Mouse (Mus musculus): ENCODE data around the gene Hsf2bp.

The Hsf2bp gene

DNA sequence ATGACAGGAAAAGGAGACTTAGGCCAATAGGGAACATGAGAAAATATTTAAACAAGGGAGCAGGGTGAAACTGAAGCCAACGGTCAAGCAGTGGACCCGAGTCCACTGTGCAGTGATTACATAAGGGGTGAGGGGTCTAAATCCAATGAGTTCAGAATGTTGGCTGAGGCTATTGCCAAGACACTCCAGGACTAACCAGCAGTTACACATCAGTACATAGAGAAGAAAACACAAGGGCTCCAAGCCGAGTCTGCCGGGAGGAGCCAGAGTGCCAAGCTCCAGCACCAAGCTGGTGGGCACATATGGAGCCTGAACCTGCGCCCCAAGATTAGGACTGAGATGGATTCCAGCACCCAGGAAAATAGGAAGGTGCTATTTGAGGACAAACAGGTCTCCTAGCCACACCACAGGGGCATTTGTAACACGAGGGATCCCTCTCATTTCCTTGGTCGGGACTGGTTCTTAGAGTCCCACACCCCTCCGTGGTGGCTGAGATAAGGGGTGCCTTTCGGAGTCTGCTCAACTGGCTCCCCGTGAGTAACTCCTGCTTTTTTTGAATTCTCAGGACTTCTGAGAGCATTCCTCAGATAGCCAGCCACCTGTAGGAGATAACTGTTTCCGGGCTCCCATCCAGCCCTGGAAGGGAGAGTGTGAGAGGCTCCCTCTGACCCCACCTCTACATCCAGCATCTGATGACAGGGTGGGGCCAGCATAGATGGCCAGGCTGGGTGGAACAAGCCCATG is 134.5 kb downstream of the Hsf2bp start:
- DNase-seq: no peak

DNA sequence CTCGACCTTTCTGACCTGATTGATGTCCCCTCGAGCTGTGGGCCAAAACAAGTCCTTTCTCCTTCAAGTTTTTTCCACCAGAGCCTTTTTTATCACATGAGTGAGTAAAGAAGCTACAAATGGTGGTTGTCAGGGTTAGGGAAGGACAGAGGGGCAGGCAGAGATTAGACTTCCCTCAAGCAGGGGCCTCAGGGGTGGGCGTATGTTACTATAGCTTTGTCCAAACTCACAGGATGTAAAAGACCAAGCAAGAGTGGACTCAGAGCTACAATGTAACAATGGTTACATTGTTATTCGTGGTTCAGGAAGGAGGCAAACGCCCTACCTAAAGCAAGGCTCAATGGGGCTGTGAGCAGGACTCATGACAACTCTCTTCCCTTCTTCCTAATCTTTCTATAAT is 137.2 kb downstream of the Hsf2bp start:
- DNase-seq: no peak

DNA sequence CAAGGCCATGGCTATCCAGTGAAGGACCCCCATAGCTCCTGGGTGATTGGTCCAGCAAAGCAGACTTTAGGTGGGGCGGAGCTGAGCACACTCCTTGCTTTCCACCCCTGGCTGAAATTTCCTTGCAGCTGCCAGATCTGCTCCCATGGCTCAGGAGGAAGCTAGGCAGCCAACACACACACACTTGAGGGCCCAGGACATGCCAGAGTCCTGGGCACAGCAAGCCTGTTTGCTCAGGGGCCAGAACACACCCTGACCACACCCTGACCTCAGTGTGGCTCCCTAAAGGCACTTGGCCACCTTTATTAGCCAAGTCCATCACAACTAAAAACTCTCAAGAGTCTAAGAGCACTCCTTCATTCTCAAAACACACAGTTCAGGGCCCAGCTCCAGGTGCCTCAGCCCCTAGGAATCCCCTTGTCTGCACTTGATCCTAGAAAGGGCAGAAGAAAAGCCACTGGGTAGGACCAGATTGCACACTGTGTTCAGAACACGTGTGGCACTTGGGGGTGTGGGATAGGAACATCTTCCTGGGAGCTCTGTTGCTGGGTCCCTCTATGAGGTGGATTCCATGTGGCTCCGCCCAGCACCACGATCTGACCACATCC is 138.9 kb downstream of the Hsf2bp start:
- peak; percentile 1 for DNase-seq

DNA sequence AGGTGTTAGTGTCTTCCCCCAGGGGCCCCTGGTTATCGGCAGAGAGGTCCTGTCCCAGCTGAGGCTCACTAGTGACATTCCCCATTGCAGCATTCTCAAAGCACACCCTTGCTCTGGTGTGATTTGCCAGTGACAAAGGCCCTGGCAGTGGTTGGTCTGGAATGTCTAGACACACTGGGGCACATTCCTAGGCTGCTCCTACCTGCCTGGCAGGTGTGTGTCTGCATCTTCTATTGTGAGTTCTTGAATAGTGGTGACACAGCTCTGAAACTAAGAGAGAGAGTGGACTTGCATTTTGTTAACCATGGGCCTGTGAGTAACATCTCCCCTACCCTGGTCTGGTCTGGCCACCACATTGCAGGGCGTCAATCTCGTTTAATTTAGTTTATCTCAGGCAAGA is 139.4 kb downstream of the Hsf2bp start:
- DNase-seq: no peak

DNA sequence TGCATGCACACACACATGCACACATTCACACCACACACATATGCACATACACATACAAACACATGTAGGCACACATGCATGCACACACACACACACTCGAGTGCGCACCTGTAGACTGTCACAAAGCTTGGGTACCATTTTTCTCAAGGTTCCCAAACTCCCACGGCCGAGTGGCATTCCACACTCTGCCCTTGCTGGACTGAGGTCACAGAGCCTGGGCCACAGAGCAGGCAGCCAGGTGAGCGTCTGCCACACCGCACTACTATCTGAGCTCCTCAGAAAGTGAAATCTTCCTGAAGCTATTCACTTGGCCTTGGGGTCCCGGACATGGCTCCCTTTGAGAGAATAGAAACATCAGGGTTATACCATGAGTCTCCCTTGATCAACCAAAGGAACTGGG is 139.8 kb downstream of the Hsf2bp start:
- DNase-seq: peak; percentile 1

All from right cerebral cortex, postnatal 4 days (tissue).